Mouse (Mus musculus): Measurements from ENCODE around the gene Nek10. TPM values are rescaled to one million over a fixed set of nuclear protein-coding genes. Genes with fewer than 3 reads are reported as not detected.

Gene Nek10
- polyA plus RNA-seq, 1 experiment from 2014 or later: 0.01 TPM

DNA sequence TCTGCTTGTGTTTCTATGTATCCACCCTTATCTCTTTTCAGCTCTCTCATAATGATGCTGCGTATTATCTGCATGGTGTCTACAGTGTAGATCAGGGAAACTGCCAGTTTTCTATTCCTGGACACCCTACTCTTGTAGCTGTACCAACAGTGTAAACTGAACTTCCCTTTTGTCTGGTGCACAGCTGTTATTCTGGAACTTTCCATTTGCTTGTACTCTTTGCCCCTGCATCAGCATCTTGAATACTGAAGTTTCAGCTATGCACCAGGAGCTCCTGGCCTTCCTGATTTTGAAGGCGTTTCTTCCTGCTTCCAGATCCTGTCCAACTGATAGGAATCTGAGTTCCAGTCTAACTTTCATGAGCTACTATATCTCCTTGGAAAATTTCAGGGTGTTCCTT lies 66.0 kb downstream of the Nek10 start:
- no peaks in the 10 kb centered on the region for H3K36me3 ChIP-seq (ENCODE audit: insufficient read depth, low read length)

DNA sequence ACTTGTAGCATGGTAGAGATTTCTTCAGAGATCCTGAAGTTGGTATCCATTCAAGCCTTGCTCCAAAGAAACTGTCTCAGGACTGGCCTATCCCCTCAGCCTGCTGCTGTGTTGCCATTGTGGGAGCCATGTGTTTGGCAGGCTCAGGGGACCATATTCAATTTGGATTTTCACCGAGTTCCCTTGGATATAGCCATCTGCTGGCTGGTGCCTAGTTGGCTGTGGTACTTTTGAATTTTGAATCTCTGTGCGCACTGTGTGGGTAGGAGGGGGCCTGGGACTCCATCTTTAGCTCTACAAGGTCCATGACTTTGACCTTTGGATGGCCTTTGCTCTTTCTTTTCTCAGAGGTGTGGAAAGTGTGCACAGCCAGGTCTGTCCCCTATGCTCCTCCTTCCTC lies 66.8 kb downstream of the Nek10 start:
- H3K27me3 ChIP-seq (ENCODE audit: insufficient read depth, low read length): no peaks in the 10 kb centered on the region
- H3K4me2 ChIP-seq (ENCODE audit: low read length): no peak overlapping the region
- no peak for DNase-seq (ENCODE audit: low spot score)
- no peak overlapping the region for H3K9ac ChIP-seq (ENCODE audit: low read depth, low read length)
- no peak for TF ChIP-seq CTCF (IDR thresholded peaks at IDR 0.05; ENCODE audit: low read depth)
- H3K4me3 ChIP-seq (replicated peaks; ENCODE audit: low read depth, low read length): no peak overlapping the region
- no peak overlapping the region for H3K27ac ChIP-seq
- no peak for ATAC-seq (replicated peaks; ENCODE audit: low FRiP score, low read depth)
- H3K9me3 ChIP-seq (replicated peaks; ENCODE audit: low read length): no peaks in the 10 kb centered on the region
- H3K36me3 ChIP-seq (ENCODE audit: insufficient read depth, low read length): no peaks in the 10 kb centered on the region
- WGBS: 84% methylated on average over 2 of the region's 2 CpGs
- no peaks in the 10 kb centered on the region for H3K4me1 ChIP-seq (replicated peaks; ENCODE audit: insufficient read depth, low read length)

More for the DNA sequence above, 66.0 kb downstream of the Nek10 start:
- H3K9me3 ChIP-seq (replicated peaks; ENCODE audit: low read length): no peaks in the 10 kb centered on the region
- H3K4me2 ChIP-seq (ENCODE audit: low read length): no peak overlapping the region
- no peak for TF ChIP-seq CTCF (IDR thresholded peaks at IDR 0.05; ENCODE audit: low read depth)
- no peak overlapping the region for H3K9ac ChIP-seq (ENCODE audit: low read depth, low read length)
- ATAC-seq (replicated peaks; ENCODE audit: low FRiP score, low read depth) (no peak), DNase-seq (ENCODE audit: low spot score) (no peak)
- 76% methylated on average over 2 of the region's 2 CpGs for WGBS
- no peak overlapping the region for H3K4me3 ChIP-seq (replicated peaks; ENCODE audit: low read depth, low read length)
- no peak overlapping the region for H3K27ac ChIP-seq
- no peaks in the 10 kb centered on the region for H3K27me3 ChIP-seq (ENCODE audit: insufficient read depth, low read length)
- no peaks in the 10 kb centered on the region for H3K4me1 ChIP-seq (replicated peaks; ENCODE audit: insufficient read depth, low read length)

DNA sequence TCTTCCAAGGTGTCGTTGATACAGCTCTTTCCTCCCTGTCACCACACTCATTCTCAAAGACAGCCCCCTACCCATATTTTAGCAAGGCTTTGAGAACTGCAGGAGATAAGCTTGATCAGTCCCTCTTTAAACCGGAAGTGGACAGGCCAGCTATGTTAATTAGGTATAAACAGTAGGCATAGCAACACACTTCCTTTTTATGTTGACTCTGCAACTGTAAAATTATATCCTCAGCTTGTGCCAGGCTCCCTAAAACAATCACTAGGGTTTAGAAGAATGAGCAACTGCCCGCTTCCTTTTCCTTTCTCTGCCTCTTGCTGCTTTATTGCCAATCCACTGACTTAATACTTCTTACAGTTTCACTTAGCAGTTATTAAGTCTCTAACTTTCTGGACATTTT lies 67.2 kb downstream of the Nek10 start:
- H3K27me3 ChIP-seq (ENCODE audit: insufficient read depth, low read length): no peaks in the 10 kb centered on the region
- WGBS: 59% methylated on average over 3 of the region's 3 CpGs
- no peaks in the 10 kb centered on the region for H3K4me1 ChIP-seq (replicated peaks; ENCODE audit: insufficient read depth, low read length)
- peak; percentile 5 for DNase-seq (ENCODE audit: low spot score)
- H3K9ac ChIP-seq (ENCODE audit: low read depth, low read length): no peak overlapping the region
- no peak overlapping the region for H3K4me2 ChIP-seq (ENCODE audit: low read length)
- no peaks in the 10 kb centered on the region for H3K9me3 ChIP-seq (replicated peaks; ENCODE audit: low read length)
- no peak overlapping the region for H3K27ac ChIP-seq
- H3K36me3 ChIP-seq (ENCODE audit: insufficient read depth, low read length): no peaks in the 10 kb centered on the region
- no peak overlapping the region for H3K4me3 ChIP-seq (replicated peaks; ENCODE audit: low read depth, low read length)
- ATAC-seq (replicated peaks; ENCODE audit: low FRiP score, low read depth): no peak
- TF ChIP-seq CTCF (IDR thresholded peaks at IDR 0.05; ENCODE audit: low read depth): no peak

DNA sequence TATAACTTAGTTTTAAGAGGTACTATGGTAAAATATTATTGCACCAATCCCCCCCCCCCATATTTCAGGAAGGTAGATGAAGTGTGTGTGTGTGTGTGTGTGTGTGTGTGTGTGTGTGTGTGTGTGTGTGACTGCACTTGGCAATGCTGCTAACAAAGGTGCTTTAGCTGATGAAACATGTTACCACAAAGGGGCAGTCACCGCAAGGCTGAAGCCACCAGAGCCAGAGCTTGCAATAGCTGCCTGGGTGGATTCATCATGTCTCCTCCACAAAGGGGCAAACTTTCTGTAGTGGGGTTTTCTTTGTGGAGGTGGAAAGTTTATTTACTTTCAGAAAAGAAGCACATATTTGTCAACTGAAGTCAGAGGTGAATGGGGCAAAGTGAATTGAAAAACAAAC lies 67.9 kb downstream of the Nek10 start:
- H3K4me1 ChIP-seq (replicated peaks; ENCODE audit: insufficient read depth, low read length): no peaks in the 10 kb centered on the region
- no peak for DNase-seq (ENCODE audit: low spot score)
- H3K27me3 ChIP-seq (ENCODE audit: insufficient read depth, low read length): no peaks in the 10 kb centered on the region
- no peaks in the 10 kb centered on the region for H3K36me3 ChIP-seq (ENCODE audit: insufficient read depth, low read length)
- no peak overlapping the region for H3K27ac ChIP-seq
- ATAC-seq (replicated peaks; ENCODE audit: low FRiP score, low read depth): no peak
- WGBS: 92% methylated on average over 1 of the region's 1 CpGs
- no peak overlapping the region for H3K4me3 ChIP-seq (replicated peaks; ENCODE audit: low read depth, low read length)
- H3K9me3 ChIP-seq (replicated peaks; ENCODE audit: low read length): no peaks in the 10 kb centered on the region
- no peak overlapping the region for H3K9ac ChIP-seq (ENCODE audit: low read depth, low read length)
- TF ChIP-seq CTCF (IDR thresholded peaks at IDR 0.05; ENCODE audit: low read depth): no peak
- H3K4me2 ChIP-seq (ENCODE audit: low read length): no peak overlapping the region

- Histone ChIP-seq H3K4me2 (ENCODE audit: low read length) (no peak overlapping the region), H3K4me1 (replicated peaks; ENCODE audit: insufficient read depth, low read length) (no peaks in the 10 kb centered on the region), H3K9me3 (replicated peaks; ENCODE audit: low read length) (no peaks in the 10 kb centered on the region), H3K9ac (ENCODE audit: low read depth, low read length) (no peak overlapping the region), H3K27me3 (ENCODE audit: insufficient read depth, low read length) (no peaks in the 10 kb centered on the region), H3K4me3 (replicated peaks; ENCODE audit: low read depth, low read length) (no peak overlapping the region), H3K27ac (no peak overlapping the region), H3K36me3 (ENCODE audit: insufficient read depth, low read length) (no peaks in the 10 kb centered on the region)
- TF ChIP-seq CTCF (IDR thresholded peaks at IDR 0.05; ENCODE audit: low read depth): no peak
- 74% methylated on average over 4 of the region's 4 CpGs for WGBS
- DNase-seq (ENCODE audit: low spot score) (no peak), ATAC-seq (replicated peaks; ENCODE audit: low FRiP score, low read depth) (no peak)
Observed at GRCm38 (mm10) chr14:14871700-14872099, 68.5 kb downstream of the Nek10 start.

GRCm38 (mm10) chr14:14893932-14894652 lies 90.9 kb downstream of the Nek10 start:
- Histone ChIP-seq H3K4me1 (replicated peaks; ENCODE audit: insufficient read depth, low read length) (no peaks in the 10 kb centered on the region), H3K27ac (no peak overlapping the region), H3K27me3 (ENCODE audit: insufficient read depth, low read length) (no peaks in the 10 kb centered on the region), H3K9me3 (replicated peaks; ENCODE audit: low read length) (no peaks in the 10 kb centered on the region), H3K9ac (ENCODE audit: low read depth, low read length) (no peak overlapping the region), H3K36me3 (ENCODE audit: insufficient read depth, low read length) (no peaks in the 10 kb centered on the region), H3K4me3 (replicated peaks; ENCODE audit: low read depth, low read length) (no peak overlapping the region), H3K4me2 (ENCODE audit: low read length) (no peak overlapping the region)
- ATAC-seq (replicated peaks; ENCODE audit: low FRiP score, low read depth) (0 out of 2 replicates have a peak, but pooled peaks have one; percentile 46), DNase-seq (ENCODE audit: low spot score) (peak; percentile 30)
- TF ChIP-seq CTCF (IDR thresholded peaks at IDR 0.05; ENCODE audit: low read depth): no peak
- WGBS: 12% methylated on average over 4 of the region's 4 CpGs

DNA sequence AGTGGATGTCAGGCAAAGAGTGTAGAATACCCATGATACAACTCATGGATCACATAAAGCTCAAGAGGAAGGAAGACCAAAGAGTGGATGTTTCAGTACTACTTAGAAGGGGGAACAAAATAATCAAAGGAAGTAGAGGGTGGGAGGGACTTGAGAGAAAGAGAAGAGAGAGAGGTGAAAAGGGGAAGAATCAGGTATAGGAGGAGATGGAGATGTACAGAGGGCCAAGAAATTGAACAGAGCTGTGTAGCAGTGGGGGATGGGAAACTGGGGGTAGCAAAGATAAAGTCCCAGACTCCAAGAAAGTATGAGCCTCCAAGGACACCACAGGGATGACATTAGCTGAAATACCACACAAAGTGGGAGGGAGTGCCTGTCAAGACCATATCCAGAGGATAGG lies 91.6 kb downstream of the Nek10 start:
- Histone ChIP-seq H3K36me3 (ENCODE audit: insufficient read depth, low read length) (no peaks in the 10 kb centered on the region), H3K9ac (ENCODE audit: low read depth, low read length) (no peak overlapping the region), H3K27ac (no peak overlapping the region), H3K4me2 (ENCODE audit: low read length) (no peak overlapping the region), H3K27me3 (ENCODE audit: insufficient read depth, low read length) (no peaks in the 10 kb centered on the region), H3K4me1 (replicated peaks; ENCODE audit: insufficient read depth, low read length) (no peaks in the 10 kb centered on the region), H3K9me3 (replicated peaks; ENCODE audit: low read length) (no peaks in the 10 kb centered on the region), H3K4me3 (replicated peaks; ENCODE audit: low read depth, low read length) (no peak overlapping the region)
- no peak for ATAC-seq (replicated peaks; ENCODE audit: low FRiP score, low read depth)
- DNase-seq (ENCODE audit: low spot score): no peak
- no peak for TF ChIP-seq CTCF (IDR thresholded peaks at IDR 0.05; ENCODE audit: low read depth)
